Mouse (Mus musculus): ENCODE results near the gene Taar4. TPM values are rescaled to one million over a fixed set of nuclear protein-coding genes. Genes with fewer than 3 reads are reported as not detected.

The Taar4 gene
- polyA plus RNA-seq (2014; fragmentation: Illumina TruSeq; extraction: RNeasy Lipid Tissue Mini Kit (QIAGEN cat#74804); ENCODE audit: low read depth, low replicate concordance): not detected

GRCm38 (mm10) chr10:23960444-23960915, at the start of gene Taar4:
Taar4 (plus strand) TSS chr10:23960494.

GRCm38 (mm10) chr10:23920056-23920455, 40.2 kb upstream of the Taar4 start, which contains the start of gene Taar1:
Taar1 (plus strand) TSS chr10:23920356.

GRCm38 (mm10) chr10:23938312-23938711, 22.0 kb upstream of the Taar4 start, which contains the start of gene Taar2:
Taar2 (plus strand) TSS chr10:23938572.

GRCm38 (mm10) chr10:23949508-23950005, 10.7 kb upstream of the Taar4 start, which contains the start of gene Taar3:
Taar3 (plus strand) TSS chr10:23949558.

GRCm38 (mm10) chr10:23970656-23971165, 10.4 kb downstream of the Taar4 start, which contains the start of gene Taar5:
Taar5 (plus strand) TSS chr10:23970706.

GRCm38 (mm10) chr10:23985546-23985945, 25.3 kb downstream of the Taar4 start, which contains the start of gene Taar6:
Taar6 (minus strand) TSS chr10:23985646.

GRCm38 (mm10) chr10:23993381-23993780, 33.1 kb downstream of the Taar4 start, which contains the start of gene Taar7a:
Taar7a (minus strand) TSS chr10:23993481.

GRCm38 (mm10) chr10:23999639-24000038, 39.3 kb downstream of the Taar4 start, which contains the start of gene Taar7b:
Taar7b (plus strand) TSS chr10:23999939.

Other genes with a start within 250 kb of the Taar4 start
- 465 TPM for gene Rps12, start 173.2 kb upstream of the Taar4 start, polyA plus RNA-seq (2014; fragmentation: Illumina TruSeq; extraction: RNeasy Lipid Tissue Mini Kit (QIAGEN cat#74804); ENCODE audit: low read depth, low replicate concordance)
- gene Slc18b1, start 163.5 kb upstream of the Taar4 start, polyA plus RNA-seq (2014; fragmentation: Illumina TruSeq; extraction: RNeasy Lipid Tissue Mini Kit (QIAGEN cat#74804); ENCODE audit: low read depth, low replicate concordance): 42.3 TPM
- gene Vnn3, start 109.0 kb upstream of the Taar4 start, polyA plus RNA-seq (2014; fragmentation: Illumina TruSeq; extraction: RNeasy Lipid Tissue Mini Kit (QIAGEN cat#74804); ENCODE audit: low read depth, low replicate concordance): 0.25 TPM
- gene Vnn1, start 65.8 kb upstream of the Taar4 start, polyA plus RNA-seq (2014; fragmentation: Illumina TruSeq; extraction: RNeasy Lipid Tissue Mini Kit (QIAGEN cat#74804); ENCODE audit: low read depth, low replicate concordance): 2.1 TPM
- gene Taar1, start 40.1 kb upstream of the Taar4 start, polyA plus RNA-seq (2014; fragmentation: Illumina TruSeq; extraction: RNeasy Lipid Tissue Mini Kit (QIAGEN cat#74804); ENCODE audit: low read depth, low replicate concordance): not detected
- gene Taar2, start 21.9 kb upstream of the Taar4 start, polyA plus RNA-seq (2014; fragmentation: Illumina TruSeq; extraction: RNeasy Lipid Tissue Mini Kit (QIAGEN cat#74804); ENCODE audit: low read depth, low replicate concordance): not detected
- gene Taar3, start 10.9 kb upstream of the Taar4 start, polyA plus RNA-seq (2014; fragmentation: Illumina TruSeq; extraction: RNeasy Lipid Tissue Mini Kit (QIAGEN cat#74804); ENCODE audit: low read depth, low replicate concordance): not detected
- gene Taar5, start 10.2 kb downstream of the Taar4 start, polyA plus RNA-seq (2014; fragmentation: Illumina TruSeq; extraction: RNeasy Lipid Tissue Mini Kit (QIAGEN cat#74804); ENCODE audit: low read depth, low replicate concordance): not detected
- gene Taar6, start 25.2 kb downstream of the Taar4 start, polyA plus RNA-seq (2014; fragmentation: Illumina TruSeq; extraction: RNeasy Lipid Tissue Mini Kit (QIAGEN cat#74804); ENCODE audit: low read depth, low replicate concordance): not detected
- gene Taar7a, start 33.0 kb downstream of the Taar4 start, polyA plus RNA-seq (2014; fragmentation: Illumina TruSeq; extraction: RNeasy Lipid Tissue Mini Kit (QIAGEN cat#74804); ENCODE audit: low read depth, low replicate concordance): not detected
- gene Taar7b, start 39.4 kb downstream of the Taar4 start, polyA plus RNA-seq (2014; fragmentation: Illumina TruSeq; extraction: RNeasy Lipid Tissue Mini Kit (QIAGEN cat#74804); ENCODE audit: low read depth, low replicate concordance): not detected
- not detected for gene Taar7d, start 66.7 kb downstream of the Taar4 start, polyA plus RNA-seq (2014; fragmentation: Illumina TruSeq; extraction: RNeasy Lipid Tissue Mini Kit (QIAGEN cat#74804); ENCODE audit: low read depth, low replicate concordance)
- gene Taar7e, start 77.1 kb downstream of the Taar4 start, polyA plus RNA-seq (2014; fragmentation: Illumina TruSeq; extraction: RNeasy Lipid Tissue Mini Kit (QIAGEN cat#74804); ENCODE audit: low read depth, low replicate concordance): not detected
- gene Taar7f, start 89.0 kb downstream of the Taar4 start, polyA plus RNA-seq (2014; fragmentation: Illumina TruSeq; extraction: RNeasy Lipid Tissue Mini Kit (QIAGEN cat#74804); ENCODE audit: low read depth, low replicate concordance): not detected
- gene Taar8a, start 116.0 kb downstream of the Taar4 start, polyA plus RNA-seq (2014; fragmentation: Illumina TruSeq; extraction: RNeasy Lipid Tissue Mini Kit (QIAGEN cat#74804); ENCODE audit: low read depth, low replicate concordance): not detected
- not detected for gene Taar8b, start 131.8 kb downstream of the Taar4 start, polyA plus RNA-seq (2014; fragmentation: Illumina TruSeq; extraction: RNeasy Lipid Tissue Mini Kit (QIAGEN cat#74804); ENCODE audit: low read depth, low replicate concordance)
- not detected for gene Taar8c, start 141.4 kb downstream of the Taar4 start, polyA plus RNA-seq (2014; fragmentation: Illumina TruSeq; extraction: RNeasy Lipid Tissue Mini Kit (QIAGEN cat#74804); ENCODE audit: low read depth, low replicate concordance)
- not detected for gene Taar9, start 149.0 kb downstream of the Taar4 start, polyA plus RNA-seq (2014; fragmentation: Illumina TruSeq; extraction: RNeasy Lipid Tissue Mini Kit (QIAGEN cat#74804); ENCODE audit: low read depth, low replicate concordance)
- gene Stx7, start 188.8 kb downstream of the Taar4 start, polyA plus RNA-seq (2014; fragmentation: Illumina TruSeq; extraction: RNeasy Lipid Tissue Mini Kit (QIAGEN cat#74804); ENCODE audit: low read depth, low replicate concordance): 228 TPM

All from sigmoid colon, adult 10 weeks (tissue).